Mouse (Mus musculus) limb, embryonic 10.5 days (tissue): Measurements from ENCODE around the gene Ctf2. TPM values are rescaled to one million over a fixed set of nuclear protein-coding genes. Genes with fewer than 3 reads are reported as not detected.
A peak's percentile ranks its signal among the peaks of the same experiment; 100 is the strongest.

Experiments
- DNase-seq: peaks from one replicate; pipeline ENCODE4 v3.0.0-alpha.2; 2017; ENCODE audit warnings: low spot score
- H3K27ac ChIP-seq: fragments of 300-500 bp; sonication (generic); 2 replicates; pipeline ENCODE4 v1.5.1; 2016; ENCODE audit warnings: mild to moderate bottlenecking
- H3K27me3 ChIP-seq: fragments of 300-500 bp; sonication (generic); 2 replicates; pipeline ENCODE4 v1.6.1; 2016; ENCODE audit warnings: low read depth, mild to moderate bottlenecking; ENCODE audit not compliant: poor library complexity, severe bottlenecking
- H3K36me3 ChIP-seq: fragments of 300-500 bp; sonication (generic); 2 replicates; pipeline ENCODE4 v1.6.1; 2016; ENCODE audit warnings: mild to moderate bottlenecking, moderate library complexity
- H3K4me1 ChIP-seq: fragments of 300-500 bp; sonication (generic); 2 replicates; pipeline ENCODE4 v1.6.1; 2016
- H3K4me3 ChIP-seq: fragments of 300-500 bp; sonication (generic); 2 replicates; pipeline ENCODE4 v1.5.1; 2016; ENCODE audit warnings: mild to moderate bottlenecking, moderate library complexity
- H3K9me3 ChIP-seq: fragments of 300-500 bp; sonication (generic); replicated peaks from 2 replicates; pipeline ENCODE4 v1.6.1; 2016; ENCODE audit warnings: mild to moderate bottlenecking
- WGBS: fragments of 180-500 bp; shearing (Covaris S2); methylation state at CpG from one replicate; pipeline ENCODE4 v1.1.7; 2016; 5-methylcytosine and 5-hydroxymethylcytosine counted together
- polyA plus RNA-seq: library from polyadenylated mRNA; unstranded; fragments of >200 nt; fragmentation: Nextera tagmentation; extraction: Ambion mirVana; gene quantifications from 2 replicates; pipeline ENCODE4 v1.2.1, GENCODE M21; 2016

Gene Ctf2
- polyA plus RNA-seq, 1 experiment from 2014 or later, result 0.73 TPM

- H3K4me3 ChIP-seq, result no peak overlapping the region
- no peaks in the 10 kb centered on the region for H3K9me3 ChIP-seq
- no peak for DNase-seq
- WGBS, result 93% methylated on average over 6 of the region's 6 CpGs
- H3K36me3 ChIP-seq, result peaks cover 15% of the 10 kb centered on the region
- H3K4me1 ChIP-seq, result peaks cover 12% of the 10 kb centered on the region
- no peaks in the 10 kb centered on the region for H3K27me3 ChIP-seq
- no peak overlapping the region for H3K27ac ChIP-seq
These were observed 12.7 kb downstream of the Ctf2 start for GRCm38 (mm10) chr7:127719258-127719657.

GRCm38 (mm10) chr7:127718339-127718738, 13.6 kb downstream of the Ctf2 start:
- Histone ChIP-seq H3K4me3 (no peak overlapping the region), H3K36me3 (peaks cover 15% of the 10 kb centered on the region), H3K27me3 (no peaks in the 10 kb centered on the region), H3K9me3 (no peaks in the 10 kb centered on the region), H3K4me1 (peaks cover 19% of the 10 kb centered on the region), H3K27ac (no peak overlapping the region)
- 88% methylated on average over 6 of the region's 6 CpGs for WGBS
- no peak for DNase-seq

GRCm38 (mm10) chr7:127716992-127717391, 15.0 kb downstream of the Ctf2 start:
- 1% methylated on average over 41 of the region's 41 CpGs for WGBS

GRCm38 (mm10) chr7:127714816-127715215, 17.1 kb downstream of the Ctf2 start:
- Histone ChIP-seq H3K9me3 (no peaks in the 10 kb centered on the region), H3K4me3 (no peak overlapping the region), H3K27ac (no peak overlapping the region), H3K27me3 (no peaks in the 10 kb centered on the region), H3K36me3 (peaks cover 15% of the 10 kb centered on the region), H3K4me1 (peaks cover 43% of the 10 kb centered on the region)
- WGBS, result 89% methylated on average over 4 of the region's 4 CpGs
- no peak for DNase-seq

More at GRCm38 (mm10) chr7:127716992-127717391, 15.0 kb downstream of the Ctf2 start:
- Histone ChIP-seq H3K36me3 (peaks cover 15% of the 10 kb centered on the region), H3K4me1 (peaks cover 33% of the 10 kb centered on the region), H3K4me3 (peak overlapping the region; percentile 51), H3K27me3 (no peaks in the 10 kb centered on the region), H3K27ac (peak overlapping the region; percentile 78), H3K9me3 (no peaks in the 10 kb centered on the region)
- DNase-seq, result peak; percentile 87

- Histone ChIP-seq H3K4me1 (peaks cover 55% of the 10 kb centered on the region), H3K27ac (peak within 1 kb of the TSS; percentile 91), H3K4me3 (peak within 1 kb of the TSS; percentile 56), H3K9me3 (no peaks in the 10 kb centered on the region), H3K27me3 (no peaks in the 10 kb centered on the region), H3K36me3 (peaks cover 11% of the 10 kb centered on the region; the same call in 1 of the 2 replicates)
- peak; percentile 90 for DNase-seq
- under 1% methylated on average over 28 of the region's 28 CpGs for WGBS
These were observed 19.2 kb downstream of the Ctf2 start, which contains the start of gene Ctf1 for GRCm38 (mm10) chr7:127712461-127713385. TSS of gene Ctf1 (plus strand) at chr7:127712736.

- peaks cover 19% of the 10 kb centered on the region for H3K36me3 ChIP-seq
- no peak for DNase-seq
- 69% methylated on average over 3 of the region's 3 CpGs for WGBS
- peak overlapping the region; percentile 91 for H3K27ac ChIP-seq
- peak overlapping the region; percentile 56 for H3K4me3 ChIP-seq
- H3K4me1 ChIP-seq, result peaks cover 56% of the 10 kb centered on the region
- no peaks in the 10 kb centered on the region for H3K27me3 ChIP-seq
- no peaks in the 10 kb centered on the region for H3K9me3 ChIP-seq
These were observed 20.5 kb downstream of the Ctf2 start for GRCm38 (mm10) chr7:127711456-127711855.

GRCm38 (mm10) chr7:127711031-127711430, 20.9 kb downstream of the Ctf2 start:
- Histone ChIP-seq H3K27ac (peak overlapping the region; percentile 91; the same call in 1 of the 2 replicates), H3K27me3 (no peaks in the 10 kb centered on the region), H3K9me3 (no peaks in the 10 kb centered on the region), H3K36me3 (peaks cover 23% of the 10 kb centered on the region), H3K4me3 (no peak overlapping the region), H3K4me1 (peaks cover 61% of the 10 kb centered on the region)
- DNase-seq, result no peak
- 88% methylated on average over 3 of the region's 3 CpGs for WGBS

- no peak for DNase-seq
- Histone ChIP-seq H3K27me3 (no peaks in the 10 kb centered on the region), H3K4me3 (peak overlapping the region; percentile 82), H3K9me3 (no peaks in the 10 kb centered on the region), H3K4me1 (peaks cover 64% of the 10 kb centered on the region), H3K36me3 (peaks cover 28% of the 10 kb centered on the region), H3K27ac (peak overlapping the region; percentile 98)
- WGBS, result 82% methylated on average over 5 of the region's 5 CpGs
These were observed 22.5 kb downstream of the Ctf2 start for GRCm38 (mm10) chr7:127709261-127709979.

GRCm38 (mm10) chr7:127708207-127709078, 23.5 kb downstream of the Ctf2 start, which contains the start of gene Bcl7c:
TSS of gene Bcl7c (minus strand) at chr7:127708933.
- Histone ChIP-seq H3K9me3 (no peaks in the 10 kb centered on the region), H3K27ac (peak within 1 kb of the TSS; percentile 98), H3K4me3 (peak within 1 kb of the TSS; percentile 82), H3K4me1 (peaks cover 57% of the 10 kb centered on the region), H3K27me3 (no peaks in the 10 kb centered on the region), H3K36me3 (peaks cover 38% of the 10 kb centered on the region)
- WGBS, result under 1% methylated on average over 90 of the region's 90 CpGs
- peak; percentile 92 for DNase-seq

GRCm38 (mm10) chr7:127707957-127708206, 24.1 kb downstream of the Ctf2 start:
- no peak for DNase-seq
- Histone ChIP-seq H3K4me1 (peaks cover 52% of the 10 kb centered on the region), H3K4me3 (peak overlapping the region; percentile 82), H3K36me3 (peaks cover 43% of the 10 kb centered on the region), H3K27me3 (no peaks in the 10 kb centered on the region), H3K27ac (peak overlapping the region; percentile 98), H3K9me3 (no peaks in the 10 kb centered on the region)
- 2% methylated on average over 5 of the region's 5 CpGs for WGBS

- DNase-seq, result peak; percentile 74
- peak overlapping the region; percentile 98 for H3K27ac ChIP-seq
- 18% methylated on average over 22 of the region's 22 CpGs for WGBS
- H3K4me1 ChIP-seq, result peaks cover 46% of the 10 kb centered on the region
- H3K27me3 ChIP-seq, result no peaks in the 10 kb centered on the region
- no peaks in the 10 kb centered on the region for H3K9me3 ChIP-seq
- H3K4me3 ChIP-seq, result peak overlapping the region; percentile 82
- peaks cover 49% of the 10 kb centered on the region for H3K36me3 ChIP-seq
These were observed 24.7 kb downstream of the Ctf2 start for GRCm38 (mm10) chr7:127707045-127707956.
